Mouse (Mus musculus): ENCODE results near the gene Nav2.
A peak's percentile ranks its signal among the peaks of the same experiment; 100 is the strongest.

Gene Nav2

DNA sequence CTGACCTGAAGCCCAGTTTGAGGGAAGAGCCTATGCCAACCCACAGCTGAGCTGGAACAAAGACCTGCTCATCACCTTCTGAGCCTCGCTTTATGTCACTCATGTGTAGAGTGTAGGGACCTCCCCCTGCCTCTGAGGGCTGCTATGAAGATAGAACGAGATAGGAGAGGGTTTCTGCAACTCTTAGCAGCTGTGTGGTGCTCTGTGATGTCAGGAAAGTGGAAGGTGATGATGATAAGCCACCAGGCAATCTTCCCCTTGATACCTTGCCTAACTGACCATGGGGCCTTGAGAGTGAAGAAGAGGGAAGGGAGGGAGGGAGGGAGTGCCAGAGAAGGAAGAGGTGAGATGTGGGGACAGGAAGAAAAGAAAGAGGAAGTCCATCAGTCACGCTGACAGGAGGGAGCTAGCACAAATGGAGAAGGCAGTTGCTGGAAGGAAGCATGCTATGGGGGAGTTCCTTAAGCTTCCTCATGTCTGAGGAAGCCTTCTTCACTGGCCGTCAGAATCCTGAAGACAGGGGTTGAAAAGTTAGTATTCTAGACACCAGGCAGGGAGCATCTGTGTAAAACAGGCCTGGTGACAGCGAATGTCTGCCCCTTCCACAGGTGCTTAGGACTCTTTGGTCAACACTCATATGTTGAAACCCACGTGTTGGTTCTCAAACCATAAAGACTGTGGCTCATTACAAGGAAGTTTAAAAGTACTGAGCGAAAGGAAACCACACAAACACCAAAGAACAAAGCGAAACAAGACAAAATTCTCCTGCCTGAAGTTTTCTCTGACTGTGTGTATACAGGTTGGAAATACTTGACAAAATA, at the start of gene Nav2:
Nav2 (plus strand) TSS at position 196 of the 821 bp plus-strand sequence.
- DNase-seq (ENCODE audit: low spot score in 2 of 2), result no peak

DNA sequence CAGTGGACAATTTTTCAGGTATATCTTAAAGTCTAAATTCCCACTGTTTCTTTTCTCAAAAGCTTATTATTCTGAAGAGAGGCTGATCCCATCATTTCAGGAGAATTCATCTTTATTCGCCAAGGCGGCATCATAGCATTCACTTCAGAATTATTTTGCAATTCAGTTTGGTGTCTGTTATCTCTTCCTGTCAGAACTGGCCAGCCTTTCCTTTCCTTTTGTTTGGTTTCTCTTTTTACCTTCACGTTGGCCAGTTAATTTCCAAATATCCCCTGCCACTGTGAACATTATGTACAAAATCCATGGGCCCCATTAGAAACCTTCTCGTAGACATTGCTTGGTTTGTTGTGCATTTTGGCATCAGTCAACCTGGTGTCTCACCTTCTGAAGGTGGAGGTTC, 49.2 kb upstream of the Nav2 start:
- no peak for DNase-seq (ENCODE audit: low spot score in 2 of 2)

GRCm38 (mm10) chr7:48860948-48861347, 47.6 kb upstream of the Nav2 start:
- DNase-seq (ENCODE audit: low spot score in 2 of 2), result peak in 1 of 2 experiments; percentile 6

GRCm38 (mm10) chr7:48861796-48862195, 46.7 kb upstream of the Nav2 start:
- DNase-seq (ENCODE audit: low spot score in 2 of 2), result no peak

DNA sequence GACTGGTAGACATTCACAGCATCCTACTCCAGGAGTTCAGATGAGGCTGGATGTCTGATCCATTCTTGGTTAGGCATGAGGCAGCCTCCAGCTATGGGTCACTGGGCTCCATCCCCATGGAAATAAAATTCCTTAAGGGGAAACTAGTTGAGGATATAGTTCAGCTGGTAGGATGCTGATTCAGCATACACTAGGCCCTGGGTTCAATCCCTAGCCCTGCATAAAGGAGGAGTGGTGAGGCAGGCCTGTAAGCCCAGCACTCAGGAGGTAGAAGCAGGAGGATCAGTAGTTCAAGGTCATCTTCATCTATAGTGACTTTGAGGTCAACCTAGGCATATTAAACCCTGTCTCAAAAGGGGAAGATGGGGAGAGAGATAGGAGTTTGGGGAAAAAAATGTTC, 44.3 kb upstream of the Nav2 start:
- no peak for DNase-seq (ENCODE audit: low spot score in 2 of 2)

DNA sequence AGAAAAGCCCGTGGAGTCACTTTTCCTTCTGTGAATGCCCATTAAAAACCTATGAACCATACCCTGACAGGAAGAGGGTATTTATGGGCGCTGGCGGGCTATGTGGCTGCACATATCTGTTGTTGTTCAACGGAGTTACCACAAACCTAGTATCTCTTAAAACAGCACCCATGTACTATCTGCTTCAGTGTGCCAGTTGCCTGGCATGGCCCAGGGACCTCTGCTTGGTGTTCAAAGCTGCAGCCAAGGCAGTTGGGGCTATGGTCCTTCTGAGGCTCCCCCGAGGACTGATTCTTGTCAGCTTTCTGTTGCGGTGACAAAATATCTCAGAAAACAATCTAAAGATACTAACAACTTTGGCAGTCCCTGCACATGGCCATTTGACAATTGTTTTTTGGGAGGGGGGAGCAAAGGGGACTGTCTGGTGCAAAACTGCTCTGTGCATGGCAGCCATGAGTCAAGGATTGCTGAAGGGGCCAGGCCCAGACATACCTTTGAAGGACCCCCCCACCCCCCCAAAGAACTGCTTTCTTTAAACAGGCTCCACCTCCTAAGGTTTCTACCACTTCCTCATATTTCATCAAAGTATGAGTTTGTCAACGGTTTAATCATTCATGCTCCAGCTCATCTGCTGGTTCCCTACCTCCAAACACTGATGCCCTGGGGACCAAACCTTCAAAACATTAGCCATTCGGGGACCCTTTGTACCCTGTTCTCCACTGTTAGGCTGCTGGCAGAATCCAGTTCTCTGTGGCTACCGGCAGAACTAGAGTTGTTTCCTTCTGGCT, 43.7 kb upstream of the Nav2 start:
- DNase-seq (ENCODE audit: low spot score in 2 of 2), result no peak

DNA sequence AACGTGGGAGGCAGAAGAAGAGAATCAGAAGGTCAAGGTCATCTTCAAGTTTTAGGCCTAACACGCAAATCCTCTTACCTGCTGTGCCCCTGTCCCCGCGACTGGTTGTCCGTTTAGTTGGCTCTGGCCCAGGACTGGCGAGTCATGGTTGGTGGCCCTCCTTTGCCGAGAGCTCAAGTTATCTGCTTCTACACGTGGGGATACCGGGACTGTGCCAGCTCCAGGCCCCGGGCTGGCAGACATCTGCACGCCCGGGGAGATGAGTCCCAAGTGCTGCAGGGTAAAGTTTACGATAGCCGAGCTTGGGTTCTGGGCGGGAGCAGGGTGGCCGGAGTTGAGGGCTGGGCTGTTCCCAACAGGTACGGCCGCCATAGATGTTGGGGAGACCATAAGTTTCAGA, 40.9 kb upstream of the Nav2 start:
- no peak for DNase-seq (ENCODE audit: low spot score in 2 of 2)

DNA sequence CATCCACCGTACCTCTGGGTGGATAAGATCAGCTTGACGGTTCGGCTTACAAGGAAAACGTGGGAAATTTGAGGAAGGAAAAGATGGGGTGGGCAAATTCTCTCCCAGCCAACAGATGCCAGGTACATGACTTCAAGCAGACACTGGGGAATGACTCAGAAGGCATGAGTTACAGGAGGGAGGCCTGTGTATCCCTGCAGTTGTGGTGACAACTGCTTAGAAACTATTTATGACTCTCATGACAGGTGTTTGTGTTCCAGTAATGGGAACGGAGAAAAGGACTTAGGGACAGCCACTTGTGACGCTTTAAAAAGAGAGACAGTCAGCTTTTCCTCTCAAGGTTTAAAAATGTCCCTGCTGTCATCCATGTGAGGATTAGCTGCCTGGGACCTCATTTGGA, 38.4 kb upstream of the Nav2 start:
- no peak for DNase-seq (ENCODE audit: low spot score in 2 of 2)

GRCm38 (mm10) chr7:48870579-48871180, 37.8 kb upstream of the Nav2 start:
- DNase-seq (ENCODE audit: low spot score in 2 of 2), result no peak

- no peak for DNase-seq (ENCODE audit: low spot score in 2 of 2)
Measured at GRCm38 (mm10) chr7:48871292-48871691, 37.2 kb upstream of the Nav2 start.

DNA sequence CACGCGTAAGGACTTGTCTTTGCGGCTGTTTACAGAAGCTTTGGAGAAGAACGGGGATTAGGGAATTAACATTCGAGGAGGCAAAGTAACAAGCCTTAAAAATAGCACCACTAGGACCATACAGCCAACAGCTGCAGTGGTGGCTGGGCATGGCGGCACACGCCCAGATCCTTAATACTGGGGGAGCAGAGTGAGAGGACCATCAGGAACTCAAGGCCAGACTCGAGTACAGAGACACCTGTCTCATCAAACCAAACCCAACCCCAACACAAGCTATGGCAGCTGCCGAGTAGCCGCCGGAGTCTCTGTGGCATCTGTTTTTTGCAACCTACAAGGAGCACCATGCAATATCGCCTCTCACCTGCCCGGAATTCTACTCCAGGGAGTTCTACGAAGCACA, 33.4 kb upstream of the Nav2 start:
- no peak for DNase-seq (ENCODE audit: low spot score in 2 of 2)

GRCm38 (mm10) chr7:48876526-48876925, 32.0 kb upstream of the Nav2 start:
- DNase-seq (ENCODE audit: low spot score in 2 of 2), result peak in 1 of 2 experiments; percentile 43

- no peak for DNase-seq (ENCODE audit: low spot score in 2 of 2)
Measured at GRCm38 (mm10) chr7:48877786-48878390, 30.6 kb upstream of the Nav2 start.

DNA sequence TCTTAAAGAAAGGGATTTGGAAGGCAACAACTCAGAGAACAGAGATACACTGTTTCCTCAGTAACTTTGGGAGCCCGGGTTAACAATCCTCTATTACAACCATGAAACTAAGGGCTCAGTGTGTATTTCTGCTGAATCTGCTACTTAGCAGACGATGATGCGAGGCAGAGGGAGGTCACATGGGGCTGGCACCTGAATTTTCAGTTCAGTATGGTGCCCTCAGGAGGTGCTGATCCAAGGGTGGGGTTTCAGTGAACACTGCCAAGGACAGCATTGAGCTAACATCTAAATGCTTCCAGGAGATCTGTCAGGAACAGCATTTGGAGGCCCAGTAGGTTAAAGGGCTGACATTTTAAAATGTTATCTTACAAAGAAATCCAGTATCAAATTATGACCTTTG, 28.9 kb upstream of the Nav2 start:
- no peak for DNase-seq (ENCODE audit: low spot score in 2 of 2)

GRCm38 (mm10) chr7:48880591-48881481, 27.7 kb upstream of the Nav2 start:
- DNase-seq (ENCODE audit: low spot score in 2 of 2), result peak; percentile 92 to 95

DNA sequence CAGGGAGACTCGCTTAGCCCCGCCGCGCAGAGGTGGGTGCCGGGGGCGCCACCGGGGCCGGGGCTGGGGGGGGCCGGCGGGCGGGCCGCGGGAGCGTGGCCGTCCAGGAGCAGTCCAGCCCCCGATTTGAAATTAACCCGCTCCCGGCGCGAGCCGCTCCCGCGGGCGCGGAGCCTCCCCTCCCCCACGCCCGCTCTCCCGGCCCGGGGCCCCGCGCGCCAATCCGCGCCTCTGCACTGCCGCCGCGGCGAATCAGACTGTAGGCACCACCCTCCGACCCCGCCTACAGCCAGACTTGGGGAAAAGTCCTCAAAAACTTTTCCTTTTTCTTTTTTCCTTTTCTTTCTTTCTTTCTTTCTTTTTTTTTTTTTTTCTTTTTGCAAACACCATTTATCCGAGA, 27.0 kb upstream of the Nav2 start, which contains the start of gene E2f8:
E2f8 (minus strand) TSS at position 111 of the 400 bp plus-strand sequence.
- DNase-seq (ENCODE audit: low spot score in 2 of 2), result peak; percentile 46 to 70

DNA sequence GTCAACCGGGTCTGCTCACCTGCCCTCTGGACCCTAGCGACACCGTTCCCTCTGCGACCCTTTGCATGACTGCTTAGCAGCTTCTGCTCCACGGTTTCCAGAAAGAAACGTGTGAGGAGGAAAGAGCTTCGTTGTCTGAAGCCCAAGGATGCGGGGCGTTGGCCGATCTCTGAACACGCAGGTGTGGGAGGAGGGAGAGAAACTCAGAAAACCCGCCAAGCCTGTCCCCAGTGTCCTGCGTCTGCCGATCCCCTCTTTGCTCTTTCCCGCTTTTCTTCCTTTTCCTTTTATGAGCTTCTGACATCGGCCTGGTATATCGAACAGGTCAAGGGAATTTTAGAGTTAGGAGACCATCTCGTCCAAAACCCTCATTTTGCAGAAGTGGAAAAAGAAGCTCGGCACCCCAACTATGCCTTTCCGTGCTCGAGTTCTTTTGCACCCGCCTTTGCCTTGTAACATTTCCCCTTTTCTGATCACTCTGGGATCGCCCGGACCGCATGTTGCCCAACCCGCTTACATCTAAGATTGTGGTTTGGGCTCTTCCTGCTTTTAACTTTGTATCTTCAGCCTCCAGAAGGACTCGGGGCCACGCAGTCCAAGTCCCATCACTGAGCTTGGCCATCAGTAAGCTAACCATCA, 26.4 kb upstream of the Nav2 start:
- DNase-seq (ENCODE audit: low spot score in 2 of 2), result peak in 1 of 2 experiments; percentile 26

DNA sequence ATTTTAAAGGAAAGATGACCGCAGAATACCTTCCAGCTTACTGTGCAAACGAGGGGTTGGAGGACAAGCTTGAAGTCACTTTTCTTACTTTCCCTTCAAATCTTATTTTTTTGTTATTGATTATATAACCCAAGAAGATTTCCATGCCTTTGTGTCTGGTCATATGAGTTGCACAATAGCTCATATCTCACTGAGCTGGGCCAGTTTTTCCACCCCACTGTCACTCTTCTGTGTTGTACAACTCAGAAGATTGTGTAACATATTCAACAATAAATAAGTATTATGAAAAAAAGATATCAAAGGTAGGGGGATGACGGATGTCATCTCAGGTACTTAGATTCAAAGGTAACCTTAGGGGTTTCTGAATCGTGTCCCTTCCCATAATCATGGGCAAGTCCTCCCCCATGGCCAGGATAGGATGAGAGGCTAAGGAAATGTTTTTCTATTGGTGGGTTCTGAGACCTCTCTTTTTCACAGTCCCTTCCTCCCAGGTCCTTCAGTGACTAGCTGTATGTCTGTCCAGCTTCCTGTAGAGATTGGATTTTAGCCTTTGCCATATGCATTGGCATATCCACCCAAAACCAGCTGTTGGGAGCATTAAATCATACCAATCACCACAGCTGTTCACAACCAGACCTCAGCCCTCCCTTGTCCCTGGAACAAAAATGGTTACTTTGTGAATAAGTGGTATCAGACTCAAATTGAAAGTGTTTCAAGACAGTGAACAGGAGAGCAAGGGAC, 24.8 kb upstream of the Nav2 start:
- no peak for DNase-seq (ENCODE audit: low spot score in 2 of 2)

DNA sequence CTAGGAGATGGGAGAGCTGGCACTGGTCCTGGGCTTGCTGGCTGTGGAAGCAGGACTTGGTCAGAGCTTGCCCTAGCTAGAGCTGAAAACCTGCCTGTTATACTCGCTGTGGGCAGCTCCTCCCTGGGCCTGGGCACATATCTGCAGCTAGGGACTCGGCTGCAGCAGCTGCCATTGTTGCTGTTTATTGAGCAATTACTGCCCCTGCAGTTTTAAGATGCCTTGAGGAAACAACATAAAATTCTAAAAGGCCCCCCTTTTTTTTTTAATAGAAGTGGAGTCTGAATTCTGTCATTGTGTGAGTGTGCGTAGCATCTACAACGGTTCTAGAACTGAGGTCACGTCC, 24.3 kb upstream of the Nav2 start:
- DNase-seq (ENCODE audit: low spot score in 2 of 2), result no peak

GRCm38 (mm10) chr7:48887973-48888372, 20.5 kb upstream of the Nav2 start:
- DNase-seq (ENCODE audit: low spot score in 2 of 2), result no peak
